Mouse (Mus musculus): ENCODE measurements around the gene Rpl13. TPM values are rescaled to one million over a fixed set of nuclear protein-coding genes. Genes with fewer than 3 reads are reported as not detected.

Gene Rpl13
- polyA plus RNA-seq, 1 experiment from 2014 or later, result 810 TPM

DNA sequence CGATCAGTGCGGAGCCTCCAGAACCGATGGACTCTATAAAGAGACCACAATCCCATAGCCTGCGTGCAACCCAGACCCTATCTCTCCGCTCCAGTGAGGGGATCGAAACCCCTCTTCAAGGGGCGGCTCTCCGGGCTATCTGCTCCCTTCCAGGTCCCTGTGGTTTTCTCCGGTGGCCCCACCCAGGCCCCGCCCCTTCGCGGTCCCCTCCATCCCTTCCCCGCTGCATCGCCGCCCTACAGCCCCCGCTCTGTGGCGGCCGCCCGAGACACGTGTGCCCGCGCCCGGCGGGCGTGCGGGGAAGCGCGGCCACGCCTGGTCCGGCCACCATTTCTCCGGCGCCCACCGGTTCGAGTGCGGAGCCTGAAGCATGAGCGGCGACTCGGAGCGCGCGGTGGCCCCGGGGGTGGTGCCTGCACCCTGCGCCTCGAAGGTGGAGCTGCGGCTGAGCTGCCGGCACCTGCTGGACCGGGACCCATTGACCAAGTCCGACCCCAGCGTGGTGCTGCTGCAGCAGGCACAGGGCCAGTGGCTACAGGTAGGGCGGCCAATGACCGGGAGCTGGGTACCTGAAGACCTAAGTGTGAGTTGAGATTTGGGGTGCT lies 15.1 kb downstream of the Rpl13 start, which contains the start of gene Cpne7:
TSS of gene Cpne7 (plus strand) at position 248 of the 605 bp plus-strand sequence.
- Histone ChIP-seq H3K27me3 (replicated peaks; ENCODE audit: control insufficient read depth, insufficient read depth, low read length) (peaks cover 34% of the 10 kb centered on the region), H3K4me3 (replicated peaks; ENCODE audit: low read length) (peak within 1 kb of the TSS; percentile 52), H3K9me3 (ENCODE audit: control insufficient read depth, low read length) (no peaks in the 10 kb centered on the region), H3K4me1 (replicated peaks; ENCODE audit: control insufficient read depth, insufficient read depth, low read length) (peaks cover 11% of the 10 kb centered on the region), H3K9ac (replicated peaks; ENCODE audit: low read depth, low read length) (peak within 1 kb of the TSS; percentile 55), H3K36me3 (ENCODE audit: control insufficient read depth, insufficient read depth) (no peaks in the 10 kb centered on the region), H3K27ac (ENCODE audit: low read length) (no peak within 1 kb of the TSS), H3K4me2 (ENCODE audit: low read length) (peak within 1 kb of the TSS; percentile 88)
- WGBS, result under 1% methylated on average over 51 of the region's 51 CpGs
- ATAC-seq, result no peak

DNA sequence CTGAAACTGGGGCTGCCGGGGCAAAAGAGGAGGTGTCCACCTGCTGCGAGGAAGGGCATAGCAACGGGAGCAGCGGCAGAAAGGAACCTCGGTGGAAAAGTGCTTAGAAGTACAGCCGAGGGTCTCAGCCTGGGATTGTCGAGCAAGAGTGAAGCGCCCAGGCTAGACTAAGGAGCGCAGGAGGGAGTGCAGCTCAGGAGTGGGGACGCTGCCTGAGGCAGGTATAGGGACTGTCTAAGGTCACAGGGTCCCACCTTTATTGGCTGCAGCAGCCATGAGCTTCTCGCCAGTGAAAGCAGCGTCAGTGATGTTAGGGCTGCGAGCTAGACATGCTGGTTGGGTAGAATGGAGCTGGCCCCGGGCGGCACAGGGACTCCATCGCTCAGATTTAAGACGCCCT lies 15.6 kb downstream of the Rpl13 start:
- Histone ChIP-seq H3K9me3 (ENCODE audit: control insufficient read depth, low read length) (no peaks in the 10 kb centered on the region), H3K27me3 (replicated peaks; ENCODE audit: control insufficient read depth, insufficient read depth, low read length) (peaks cover 34% of the 10 kb centered on the region), H3K9ac (replicated peaks; ENCODE audit: low read depth, low read length) (peak overlapping the region; percentile 55), H3K4me3 (replicated peaks; ENCODE audit: low read length) (peak overlapping the region; percentile 52), H3K27ac (ENCODE audit: low read length) (no peak overlapping the region), H3K36me3 (ENCODE audit: control insufficient read depth, insufficient read depth) (no peaks in the 10 kb centered on the region), H3K4me2 (ENCODE audit: low read length) (peak overlapping the region; percentile 88), H3K4me1 (replicated peaks; ENCODE audit: control insufficient read depth, insufficient read depth, low read length) (peaks cover 11% of the 10 kb centered on the region)
- no peak for ATAC-seq
- under 1% methylated on average over 17 of the region's 17 CpGs for WGBS

DNA sequence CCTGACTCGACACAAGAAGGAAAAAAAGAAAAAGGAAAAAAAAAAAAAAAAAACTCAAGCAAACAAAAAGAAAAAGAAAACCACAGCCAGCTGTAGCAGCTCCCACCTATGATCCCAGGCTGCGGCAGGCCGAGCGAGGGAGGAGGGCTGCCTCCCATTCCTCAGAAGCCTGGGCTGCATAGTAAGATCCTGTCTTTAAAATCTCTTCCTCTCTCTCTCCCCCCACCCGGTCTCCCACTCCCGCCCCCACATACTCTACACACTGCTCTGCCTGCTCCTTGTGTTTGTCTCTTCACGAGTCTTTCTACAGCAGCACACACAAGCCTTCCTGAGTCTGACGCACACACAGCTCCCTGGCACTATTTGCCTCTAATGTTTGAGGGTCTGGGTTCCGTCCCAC lies 19.9 kb downstream of the Rpl13 start:
- Histone ChIP-seq H3K9me3 (ENCODE audit: control insufficient read depth, low read length) (no peaks in the 10 kb centered on the region), H3K9ac (replicated peaks; ENCODE audit: low read depth, low read length) (no peak overlapping the region), H3K27ac (ENCODE audit: low read length) (no peak overlapping the region), H3K4me3 (replicated peaks; ENCODE audit: low read length) (no peak overlapping the region), H3K27me3 (replicated peaks; ENCODE audit: control insufficient read depth, insufficient read depth, low read length) (peaks cover 22% of the 10 kb centered on the region), H3K36me3 (ENCODE audit: control insufficient read depth, insufficient read depth) (no peaks in the 10 kb centered on the region), H3K4me2 (ENCODE audit: low read length) (no peak overlapping the region), H3K4me1 (replicated peaks; ENCODE audit: control insufficient read depth, insufficient read depth, low read length) (peaks cover 6% of the 10 kb centered on the region)
- WGBS, result 70% methylated on average over 9 of the region's 9 CpGs
- no peak for ATAC-seq

DNA sequence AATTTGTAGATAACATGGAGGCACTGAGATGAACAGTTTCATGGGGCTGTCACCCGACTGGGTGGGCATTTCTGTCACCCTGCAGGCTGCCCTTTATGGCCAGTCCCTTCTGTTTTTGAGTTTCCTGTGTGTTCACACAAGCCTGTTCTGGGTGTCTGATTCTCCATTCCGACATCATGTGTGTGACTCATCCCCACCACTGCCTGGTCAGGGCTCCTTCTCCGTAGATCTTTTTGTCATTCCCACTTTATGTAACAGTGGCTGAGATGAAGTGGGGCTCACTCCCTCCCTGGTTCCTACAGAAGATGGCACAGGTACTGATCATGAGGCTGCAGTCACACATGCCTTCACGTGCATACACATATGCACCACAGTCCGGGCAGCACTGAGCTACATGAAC lies 20.5 kb downstream of the Rpl13 start:
- peaks cover under 1% of the 10 kb centered on the region for H3K4me1 ChIP-seq (replicated peaks; ENCODE audit: control insufficient read depth, insufficient read depth, low read length)
- 77% methylated on average over 5 of the region's 5 CpGs for WGBS
- H3K4me2 ChIP-seq (ENCODE audit: low read length), result no peak overlapping the region
- peaks cover 16% of the 10 kb centered on the region for H3K27me3 ChIP-seq (replicated peaks; ENCODE audit: control insufficient read depth, insufficient read depth, low read length)
- H3K4me3 ChIP-seq (replicated peaks; ENCODE audit: low read length), result no peak overlapping the region
- no peak overlapping the region for H3K9ac ChIP-seq (replicated peaks; ENCODE audit: low read depth, low read length)
- no peaks in the 10 kb centered on the region for H3K36me3 ChIP-seq (ENCODE audit: control insufficient read depth, insufficient read depth)
- H3K9me3 ChIP-seq (ENCODE audit: control insufficient read depth, low read length), result no peaks in the 10 kb centered on the region
- H3K27ac ChIP-seq (ENCODE audit: low read length), result no peak overlapping the region
- no peak for ATAC-seq

DNA sequence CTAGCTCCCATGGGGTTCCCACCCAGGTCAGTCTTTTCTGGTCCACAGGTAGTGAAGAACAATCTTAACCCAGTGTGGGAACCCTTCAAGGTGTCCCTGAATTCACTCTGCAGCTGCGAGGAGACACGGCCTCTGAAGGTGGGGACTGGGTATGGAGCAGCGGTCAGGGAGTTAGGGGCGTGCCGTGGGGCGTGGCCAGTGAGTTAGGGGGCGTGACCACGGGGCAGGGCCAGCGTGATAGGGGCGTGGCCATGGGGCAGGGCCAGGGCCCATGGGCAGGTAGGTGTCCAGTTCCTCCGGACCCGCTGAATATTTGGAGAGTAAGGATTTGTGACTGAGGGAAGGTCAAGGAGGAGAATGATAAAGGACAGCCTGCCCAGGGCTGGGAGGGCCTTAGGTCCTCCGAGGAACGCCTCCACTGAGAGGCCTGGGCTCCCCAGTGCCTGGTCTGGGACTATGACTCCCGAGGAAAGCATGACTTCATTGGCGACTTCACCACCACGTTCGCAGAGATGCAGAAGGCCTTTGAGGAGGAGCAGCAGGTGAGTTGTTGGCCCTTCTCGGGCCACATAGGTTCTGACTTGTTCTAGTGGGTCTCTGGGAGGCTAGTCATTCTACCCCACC lies 24.2 kb downstream of the Rpl13 start:
- H3K9me3 ChIP-seq (ENCODE audit: control insufficient read depth, low read length), result no peaks in the 10 kb centered on the region
- peaks cover 3% of the 10 kb centered on the region; the same call in 1 of the 2 replicates for H3K27me3 ChIP-seq (replicated peaks; ENCODE audit: control insufficient read depth, insufficient read depth, low read length)
- no peak overlapping the region for H3K4me3 ChIP-seq (replicated peaks; ENCODE audit: low read length)
- H3K4me2 ChIP-seq (ENCODE audit: low read length), result no peak overlapping the region
- no peak for ATAC-seq
- 5% methylated on average over 19 of the region's 19 CpGs for WGBS
- no peaks in the 10 kb centered on the region for H3K4me1 ChIP-seq (replicated peaks; ENCODE audit: control insufficient read depth, insufficient read depth, low read length)
- no peak overlapping the region for H3K9ac ChIP-seq (replicated peaks; ENCODE audit: low read depth, low read length)
- H3K36me3 ChIP-seq (ENCODE audit: control insufficient read depth, insufficient read depth), result no peaks in the 10 kb centered on the region
- H3K27ac ChIP-seq (ENCODE audit: low read length), result no peak overlapping the region

DNA sequence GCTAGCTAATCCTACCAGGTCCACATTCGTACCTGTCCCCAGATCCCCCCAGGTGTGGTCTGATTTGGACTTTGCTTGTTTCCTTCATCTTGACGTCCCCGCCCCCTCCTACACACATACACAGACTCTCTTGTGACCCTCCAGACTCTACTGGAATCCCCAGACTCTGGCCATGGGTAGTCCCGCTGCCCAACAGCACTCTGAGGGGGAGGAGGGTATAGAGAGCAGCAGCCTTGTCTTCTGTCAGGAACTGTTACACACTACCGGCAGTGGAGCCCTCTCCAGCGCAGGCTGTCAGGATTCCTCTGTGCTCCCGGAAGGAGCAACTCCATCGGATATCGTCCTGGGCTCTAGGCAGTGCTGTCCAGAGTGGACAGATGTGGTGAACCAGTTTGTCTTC lies 28.9 kb downstream of the Rpl13 start:
- Histone ChIP-seq H3K4me2 (ENCODE audit: low read length) (no peak overlapping the region), H3K9me3 (ENCODE audit: control insufficient read depth, low read length) (no peaks in the 10 kb centered on the region; the same call in 1 of the 2 replicates), H3K9ac (replicated peaks; ENCODE audit: low read depth, low read length) (no peak overlapping the region), H3K27me3 (replicated peaks; ENCODE audit: control insufficient read depth, insufficient read depth, low read length) (peaks cover 3% of the 10 kb centered on the region; the same call in 1 of the 2 replicates), H3K4me1 (replicated peaks; ENCODE audit: control insufficient read depth, insufficient read depth, low read length) (peaks cover 17% of the 10 kb centered on the region), H3K27ac (ENCODE audit: low read length) (no peak overlapping the region), H3K36me3 (ENCODE audit: control insufficient read depth, insufficient read depth) (no peaks in the 10 kb centered on the region), H3K4me3 (replicated peaks; ENCODE audit: low read length) (no peak overlapping the region)
- no peak for ATAC-seq
- 78% methylated on average over 9 of the region's 9 CpGs for WGBS

GRCm38 (mm10) chr8:123132953-123133352 lies 30.8 kb downstream of the Rpl13 start:
- no peaks in the 10 kb centered on the region for H3K36me3 ChIP-seq (ENCODE audit: control insufficient read depth, insufficient read depth)
- H3K4me3 ChIP-seq (replicated peaks; ENCODE audit: low read length), result no peak overlapping the region
- H3K9ac ChIP-seq (replicated peaks; ENCODE audit: low read depth, low read length), result no peak overlapping the region
- H3K27ac ChIP-seq (ENCODE audit: low read length), result no peak overlapping the region
- WGBS, result 95% methylated on average over 2 of the region's 2 CpGs
- H3K4me1 ChIP-seq (replicated peaks; ENCODE audit: control insufficient read depth, insufficient read depth, low read length), result peaks cover 24% of the 10 kb centered on the region
- no peaks in the 10 kb centered on the region; the same call in 1 of the 2 replicates for H3K9me3 ChIP-seq (ENCODE audit: control insufficient read depth, low read length)
- ATAC-seq, result no peak
- no peak overlapping the region for H3K4me2 ChIP-seq (ENCODE audit: low read length)
- H3K27me3 ChIP-seq (replicated peaks; ENCODE audit: control insufficient read depth, insufficient read depth, low read length), result no peaks in the 10 kb centered on the region

- no peak overlapping the region for H3K27ac ChIP-seq (ENCODE audit: low read length)
- H3K4me2 ChIP-seq (ENCODE audit: low read length), result no peak overlapping the region
- H3K4me1 ChIP-seq (replicated peaks; ENCODE audit: control insufficient read depth, insufficient read depth, low read length), result peaks cover 26% of the 10 kb centered on the region
- H3K27me3 ChIP-seq (replicated peaks; ENCODE audit: control insufficient read depth, insufficient read depth, low read length), result no peaks in the 10 kb centered on the region
- no peaks in the 10 kb centered on the region for H3K36me3 ChIP-seq (ENCODE audit: control insufficient read depth, insufficient read depth)
- 87% methylated on average over 11 of the region's 11 CpGs for WGBS
- no peak for ATAC-seq
- H3K9me3 ChIP-seq (ENCODE audit: control insufficient read depth, low read length), result no peaks in the 10 kb centered on the region; the same call in 1 of the 2 replicates
- H3K4me3 ChIP-seq (replicated peaks; ENCODE audit: low read length), result no peak overlapping the region
- no peak overlapping the region for H3K9ac ChIP-seq (replicated peaks; ENCODE audit: low read depth, low read length)
These were observed 32.1 kb downstream of the Rpl13 start for GRCm38 (mm10) chr8:123134149-123134713.

DNA sequence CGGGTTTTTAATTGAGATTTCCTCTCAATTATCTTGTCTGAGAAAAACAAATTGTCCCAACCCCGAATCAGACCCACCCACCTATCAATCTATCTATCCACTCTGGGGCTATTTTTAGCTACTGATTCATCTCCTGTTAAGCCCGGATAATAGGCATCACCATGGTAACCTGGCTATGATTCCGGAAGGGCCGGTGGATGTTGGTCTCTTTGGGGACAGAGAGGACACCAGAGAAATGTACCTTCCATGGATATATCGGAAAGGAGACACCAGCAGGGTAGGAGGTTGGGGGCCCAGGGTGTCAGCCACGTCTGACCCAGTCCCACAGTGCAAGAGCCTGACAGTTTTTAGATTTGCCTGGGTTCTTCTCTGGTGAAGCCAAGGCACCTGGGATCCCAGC lies 33.3 kb downstream of the Rpl13 start:
- Histone ChIP-seq H3K27me3 (replicated peaks; ENCODE audit: control insufficient read depth, insufficient read depth, low read length) (no peaks in the 10 kb centered on the region), H3K4me2 (ENCODE audit: low read length) (peak overlapping the region; percentile 26), H3K9ac (replicated peaks; ENCODE audit: low read depth, low read length) (no peak overlapping the region), H3K4me3 (replicated peaks; ENCODE audit: low read length) (no peak overlapping the region), H3K36me3 (ENCODE audit: control insufficient read depth, insufficient read depth) (no peaks in the 10 kb centered on the region), H3K4me1 (replicated peaks; ENCODE audit: control insufficient read depth, insufficient read depth, low read length) (peaks cover 26% of the 10 kb centered on the region), H3K27ac (ENCODE audit: low read length) (peak overlapping the region; percentile 61), H3K9me3 (ENCODE audit: control insufficient read depth, low read length) (no peaks in the 10 kb centered on the region; the same call in 1 of the 2 replicates)
- 5% methylated on average over 7 of the region's 7 CpGs for WGBS
- ATAC-seq, result peak; percentile 35; the same call in 1 of the 2 replicates

Measured in forebrain, embryonic 16.5 days (tissue).